Mouse (Mus musculus) cortical plate, adult 2 months (tissue): ENCODE results near the gene Ubr1.
A peak's percentile ranks its signal among the peaks of the same experiment; 100 is the strongest.

Experiments
- CTCF ChIP-seq: fragments of 200-500 bp; IDR thresholded peaks from 2 replicates; pipeline ENCODE4 v1.5.1; 2011; ENCODE audit warnings: mild to moderate bottlenecking, control low read depth, low read length; ENCODE audit not compliant: insufficient read depth; ENCODE audit errors: extremely low read depth
- POLR2A ChIP-seq: fragments of 200-500 bp; IDR thresholded peaks from 2 replicates; pipeline ENCODE4 v1.6.1; 2011; ENCODE audit warnings: mild to moderate bottlenecking, low read length, control low read depth; ENCODE audit not compliant: insufficient read depth; ENCODE audit errors: extremely low read depth

DNA sequence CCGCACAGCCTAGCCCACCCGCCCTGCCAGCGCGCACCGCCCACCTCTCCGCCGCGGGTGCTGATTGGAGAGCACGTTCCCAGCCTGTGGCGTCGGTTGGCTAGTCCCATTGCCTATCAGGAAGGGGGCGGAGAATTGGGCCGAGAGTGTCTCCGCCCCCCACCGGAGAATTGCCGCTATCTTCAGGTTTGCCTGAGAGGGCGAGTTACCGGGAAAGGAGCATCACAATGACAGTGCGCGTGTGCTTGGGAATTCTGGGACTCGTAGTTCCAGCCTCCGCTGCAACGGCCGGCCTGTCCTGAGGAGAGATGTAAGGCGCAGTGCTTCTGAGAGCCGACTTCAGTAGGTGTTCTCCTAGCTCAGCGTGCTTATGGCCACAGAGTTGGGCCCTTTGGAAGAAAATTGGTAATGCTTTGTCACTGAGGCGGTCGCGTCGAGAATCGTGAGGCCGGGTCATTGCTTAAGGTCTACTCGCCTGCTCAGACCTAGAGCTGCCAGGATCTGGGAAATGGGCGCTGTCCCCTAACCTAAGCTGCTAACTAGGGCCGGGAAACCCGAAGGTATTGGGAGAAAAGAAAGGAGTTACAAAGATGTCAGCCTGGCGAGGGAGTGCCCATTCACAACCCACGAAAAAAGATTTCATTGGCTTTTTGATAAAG, 120.0 kb downstream of the Ubr1 start, which contains the start of gene Ttbk2:
- no peak for TF ChIP-seq CTCF
- TF ChIP-seq POLR2A = peak; percentile 80
